Mouse (Mus musculus): ENCODE data around the gene Senp8. TPM values are rescaled to one million over a fixed set of nuclear protein-coding genes. Genes with fewer than 3 reads are reported as not detected.

Gene Senp8
- polyA plus RNA-seq, 2 experiments = 1.8 to 3.1 TPM

DNA sequence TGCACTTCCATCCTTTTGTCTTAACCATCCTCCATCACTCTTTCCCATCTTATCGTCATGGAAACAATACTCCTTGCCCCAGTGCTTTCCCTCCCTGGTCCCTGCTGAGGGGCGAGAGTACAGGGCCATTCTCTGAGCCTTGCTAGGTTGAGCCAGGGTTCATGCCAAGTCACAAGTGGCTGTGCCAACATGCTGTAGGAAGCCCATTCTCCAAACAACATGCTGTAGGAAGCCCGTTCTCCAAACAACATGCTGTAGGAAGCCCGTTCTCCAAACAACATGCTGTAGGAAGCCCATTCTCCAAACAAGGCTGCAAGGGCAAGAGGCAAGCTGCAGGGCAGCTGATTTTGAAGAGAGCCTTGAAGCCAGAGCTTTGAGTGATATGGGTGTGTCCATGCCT lies 32.3 kb downstream of the Senp8 start:
- Histone ChIP-seq H3K36me3 (replicated peaks; ENCODE audit: control insufficient read depth, insufficient read depth, low read depth) (no peaks in the 10 kb centered on the region), H3K27ac (no peak overlapping the region), H3K4me1 (replicated peaks; ENCODE audit: control insufficient read depth in 2 of 2, insufficient read depth in 2 of 2, low read length in 1 of 2) (no peaks in the 10 kb centered on the region), H3K9ac (replicated peaks) (no peak overlapping the region), H3K4me3 (ENCODE audit: insufficient read depth in 1 of 2, low read depth in 2 of 2, low read length in 2 of 2) (no peak overlapping the region), H3K27me3 (ENCODE audit: control insufficient read depth, insufficient read depth, low read length) (no peaks in the 10 kb centered on the region; the same call in 1 of the 2 replicates), H3K4me2 (ENCODE audit: low read depth) (no peak overlapping the region), H3K9me3 (ENCODE audit: control insufficient read depth, low read length) (no peaks in the 10 kb centered on the region)
- no peak for TF ChIP-seq EP300 (IDR thresholded peaks at IDR 0.05; ENCODE audit: low read depth)
- no peak for DNase-seq (ENCODE audit: low read depth in 3 of 3, low spot score in 3 of 3)
- 67% methylated on average over 4 of the region's 4 CpGs for WGBS (ENCODE audit: insufficient replicate concordance)
- no peak for ATAC-seq (ENCODE audit: insufficient read depth)

DNA sequence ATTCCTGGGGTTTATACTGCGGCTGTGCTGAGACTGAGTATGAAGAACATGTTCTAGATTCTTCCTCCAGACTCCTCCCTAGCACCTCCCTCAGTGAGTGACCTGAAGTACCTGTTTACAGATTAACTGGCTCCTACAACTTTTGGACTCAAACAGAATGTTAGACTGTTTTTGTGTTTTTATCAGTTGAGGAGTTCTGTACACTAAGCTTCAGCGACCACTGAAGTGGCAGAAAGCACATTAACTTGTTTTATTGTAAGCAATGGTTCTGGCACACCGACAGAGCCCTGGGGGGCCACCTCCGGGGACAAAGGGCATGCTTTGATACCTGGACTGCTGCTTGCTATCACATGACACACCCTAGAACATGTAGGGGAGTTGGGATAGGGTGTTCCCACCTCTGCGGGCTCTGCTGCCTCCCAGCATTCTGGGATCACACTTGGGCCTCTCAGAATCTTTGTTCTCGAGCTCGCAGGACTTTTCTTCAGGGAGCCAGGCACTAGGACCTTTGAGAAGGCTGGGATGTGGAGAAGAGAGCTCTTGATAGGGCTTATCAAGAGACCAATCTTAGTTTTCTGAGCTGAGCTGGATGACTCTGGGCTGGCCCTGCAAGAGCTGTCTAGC lies 34.1 kb downstream of the Senp8 start:
- H3K4me3 ChIP-seq (ENCODE audit: insufficient read depth in 1 of 2, low read depth in 2 of 2, low read length in 2 of 2) = no peak overlapping the region
- H3K4me2 ChIP-seq (ENCODE audit: low read depth) = no peak overlapping the region
- no peaks in the 10 kb centered on the region for H3K27me3 ChIP-seq (ENCODE audit: control insufficient read depth, insufficient read depth, low read length)
- TF ChIP-seq EP300 (IDR thresholded peaks at IDR 0.05; ENCODE audit: low read depth) = no peak
- TF ChIP-seq CTCF (IDR thresholded peaks at IDR 0.05; ENCODE audit: low read depth) = no peak
- H3K36me3 ChIP-seq (replicated peaks; ENCODE audit: control insufficient read depth, insufficient read depth, low read depth) = no peaks in the 10 kb centered on the region
- 60% methylated on average over 7 of the region's 7 CpGs for WGBS (ENCODE audit: insufficient replicate concordance)
- no peak for DNase-seq (ENCODE audit: low read depth in 3 of 3, low spot score in 3 of 3)
- no peaks in the 10 kb centered on the region for H3K9me3 ChIP-seq (ENCODE audit: control insufficient read depth, low read length)
- no peak overlapping the region for H3K9ac ChIP-seq (replicated peaks)
- no peak for ATAC-seq (ENCODE audit: insufficient read depth)
- H3K27ac ChIP-seq = no peak overlapping the region
- no peaks in the 10 kb centered on the region for H3K4me1 ChIP-seq (replicated peaks; ENCODE audit: control insufficient read depth in 2 of 2, insufficient read depth in 2 of 2, low read length in 1 of 2)

DNA sequence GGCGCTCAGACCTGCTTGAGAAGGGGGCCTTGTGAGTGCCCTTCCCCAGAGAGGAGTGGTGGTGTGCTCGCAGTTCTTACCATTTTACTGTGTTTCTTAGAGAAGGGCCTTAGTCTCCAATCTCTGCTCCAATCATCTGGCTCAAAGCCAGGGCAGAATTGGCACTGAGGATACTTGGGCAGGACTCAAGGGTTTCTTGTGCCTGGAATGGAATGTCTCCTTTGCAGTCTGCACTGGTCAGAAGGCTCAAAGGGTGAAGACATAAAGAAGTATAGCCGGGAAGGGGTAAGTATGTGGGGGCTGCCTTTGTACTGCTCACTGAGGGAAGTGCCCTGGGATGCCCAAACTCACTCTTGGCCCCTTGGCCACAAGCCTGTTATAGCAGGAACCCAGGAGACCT lies 41.3 kb downstream of the Senp8 start:
- DNase-seq (ENCODE audit: low read depth in 3 of 3, low spot score in 3 of 3) (no peak), ATAC-seq (ENCODE audit: insufficient read depth) (no peak)
- WGBS (ENCODE audit: insufficient replicate concordance) = 55% methylated on average over 3 of the region's 3 CpGs
- no peaks in the 10 kb centered on the region for H3K4me1 ChIP-seq (replicated peaks; ENCODE audit: control insufficient read depth in 2 of 2, insufficient read depth in 2 of 2, low read length in 1 of 2)
- H3K9ac ChIP-seq (replicated peaks) = no peak overlapping the region
- no peaks in the 10 kb centered on the region for H3K27me3 ChIP-seq (ENCODE audit: control insufficient read depth, insufficient read depth, low read length)
- TF ChIP-seq CTCF (IDR thresholded peaks at IDR 0.05; ENCODE audit: low read depth) = no peak
- TF ChIP-seq EP300 (IDR thresholded peaks at IDR 0.05; ENCODE audit: low read depth) = no peak
- no peaks in the 10 kb centered on the region for H3K9me3 ChIP-seq (ENCODE audit: control insufficient read depth, low read length)
- no peak overlapping the region for H3K4me3 ChIP-seq (ENCODE audit: insufficient read depth in 1 of 2, low read depth in 2 of 2, low read length in 2 of 2)
- no peaks in the 10 kb centered on the region for H3K36me3 ChIP-seq (replicated peaks; ENCODE audit: control insufficient read depth, insufficient read depth, low read depth)
- H3K27ac ChIP-seq = no peak overlapping the region
- H3K4me2 ChIP-seq (ENCODE audit: low read depth) = no peak overlapping the region

- H3K27me3 ChIP-seq (ENCODE audit: control insufficient read depth, insufficient read depth, low read length) = no peaks in the 10 kb centered on the region
- no peak overlapping the region for H3K4me3 ChIP-seq (ENCODE audit: insufficient read depth in 1 of 2, low read depth in 2 of 2, low read length in 2 of 2)
- no peaks in the 10 kb centered on the region for H3K4me1 ChIP-seq (replicated peaks; ENCODE audit: control insufficient read depth in 2 of 2, insufficient read depth in 2 of 2, low read length in 1 of 2)
- H3K4me2 ChIP-seq (ENCODE audit: low read depth) = no peak overlapping the region
- no peaks in the 10 kb centered on the region for H3K9me3 ChIP-seq (ENCODE audit: control insufficient read depth, low read length)
- H3K9ac ChIP-seq (replicated peaks) = no peak overlapping the region
- no peaks in the 10 kb centered on the region for H3K36me3 ChIP-seq (replicated peaks; ENCODE audit: control insufficient read depth, insufficient read depth, low read depth)
- 33% methylated on average over 10 of the region's 10 CpGs for WGBS (ENCODE audit: insufficient replicate concordance)
- no peak for DNase-seq (ENCODE audit: low read depth in 3 of 3, low spot score in 3 of 3)
- no peak for TF ChIP-seq EP300 (IDR thresholded peaks at IDR 0.05; ENCODE audit: low read depth)
- TF ChIP-seq CTCF (IDR thresholded peaks at IDR 0.05; ENCODE audit: low read depth) = no peak
- no peak overlapping the region for H3K27ac ChIP-seq
- ATAC-seq (ENCODE audit: insufficient read depth) = no peak
These were observed 43.4 kb downstream of the Senp8 start for GRCm38 (mm10) chr9:59706850-59707825.

GRCm38 (mm10) chr9:59703099-59703498 lies 47.4 kb downstream of the Senp8 start:
- no peak for TF ChIP-seq EP300 (IDR thresholded peaks at IDR 0.05; ENCODE audit: low read depth)
- TF ChIP-seq CTCF (IDR thresholded peaks at IDR 0.05; ENCODE audit: low read depth) = no peak
- H3K4me3 ChIP-seq (ENCODE audit: insufficient read depth in 1 of 2, low read depth in 2 of 2, low read length in 2 of 2) = no peak overlapping the region
- H3K4me1 ChIP-seq (replicated peaks; ENCODE audit: control insufficient read depth in 2 of 2, insufficient read depth in 2 of 2, low read length in 1 of 2) = no peaks in the 10 kb centered on the region
- H3K27ac ChIP-seq = no peak overlapping the region
- DNase-seq (ENCODE audit: low read depth in 3 of 3, low spot score in 3 of 3) = no peak
- H3K36me3 ChIP-seq (replicated peaks; ENCODE audit: control insufficient read depth, insufficient read depth, low read depth) = no peaks in the 10 kb centered on the region
- H3K4me2 ChIP-seq (ENCODE audit: low read depth) = no peak overlapping the region
- no peaks in the 10 kb centered on the region for H3K9me3 ChIP-seq (ENCODE audit: control insufficient read depth, low read length)
- ATAC-seq (ENCODE audit: insufficient read depth) = no peak
- H3K27me3 ChIP-seq (ENCODE audit: control insufficient read depth, insufficient read depth, low read length) = no peaks in the 10 kb centered on the region
- 56% methylated on average over 6 of the region's 6 CpGs for WGBS (ENCODE audit: insufficient replicate concordance)
- H3K9ac ChIP-seq (replicated peaks) = no peak overlapping the region

Measured in liver, embryonic 14.5 days (tissue).